Mouse (Mus musculus): ENCODE measurements around the gene Lck.
"Not testable (repeated sequence)": the region's sequence is repeated elsewhere in the genome, so short reads cannot be mapped to it uniquely, and the experiment has no call there.

Lck gene

DNA sequence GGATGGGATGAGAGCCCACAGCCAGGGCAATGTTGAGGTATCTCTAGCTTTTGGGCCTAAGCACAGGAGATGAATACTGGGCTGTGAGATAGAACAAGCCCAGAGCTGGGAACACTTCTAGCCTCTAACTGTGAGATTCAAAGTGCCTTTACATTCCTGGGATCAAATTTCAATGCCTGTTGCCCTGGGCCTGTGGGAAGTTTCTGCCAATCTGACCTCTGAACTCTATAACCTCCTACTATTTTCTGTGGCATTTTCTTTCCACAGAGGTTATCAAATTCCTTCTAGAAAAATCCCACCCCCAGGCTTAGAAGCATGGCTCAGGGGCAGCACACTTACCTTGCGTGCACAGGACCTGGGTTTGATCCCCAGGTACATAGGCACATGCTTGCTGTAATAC is 23.1 kb downstream of the Lck start:
- DNase-seq (ENCODE audit: low read depth, low spot score), result no peak
- no peaks in the 10 kb centered on the region for H3K27me3 ChIP-seq (ENCODE audit: control insufficient read depth, insufficient read depth, low read length, poor library complexity, severe bottlenecking)
- no peaks in the 10 kb centered on the region for H3K36me3 ChIP-seq (ENCODE audit: control insufficient read depth, insufficient read depth, low read length, poor library complexity, severe bottlenecking)

DNA sequence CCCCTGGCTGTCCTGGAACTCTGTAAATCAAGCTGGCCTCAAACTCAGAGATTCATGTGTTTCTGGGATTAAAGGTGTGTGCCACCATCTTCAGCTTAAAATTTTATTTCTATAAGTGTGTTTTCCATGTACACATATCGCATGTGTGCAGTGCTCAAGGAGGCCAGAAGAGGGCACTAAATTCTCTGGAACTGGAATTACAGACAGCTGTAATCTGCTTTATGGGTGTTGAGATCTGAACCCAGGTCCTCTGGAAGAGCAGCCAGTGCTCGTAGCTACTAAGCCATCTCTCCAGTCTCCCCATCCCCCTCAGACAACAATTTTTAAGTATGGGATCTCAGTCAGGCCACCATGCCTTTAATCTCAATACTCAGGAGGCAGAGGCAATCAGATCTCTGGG is 24.1 kb downstream of the Lck start:
- Histone ChIP-seq H3K36me3 (ENCODE audit: control insufficient read depth, insufficient read depth, low read length, poor library complexity, severe bottlenecking) (no peaks in the 10 kb centered on the region), H3K27me3 (ENCODE audit: control insufficient read depth, insufficient read depth, low read length, poor library complexity, severe bottlenecking) (no peaks in the 10 kb centered on the region)
- DNase-seq (ENCODE audit: low read depth, low spot score), result peak; percentile 78

DNA sequence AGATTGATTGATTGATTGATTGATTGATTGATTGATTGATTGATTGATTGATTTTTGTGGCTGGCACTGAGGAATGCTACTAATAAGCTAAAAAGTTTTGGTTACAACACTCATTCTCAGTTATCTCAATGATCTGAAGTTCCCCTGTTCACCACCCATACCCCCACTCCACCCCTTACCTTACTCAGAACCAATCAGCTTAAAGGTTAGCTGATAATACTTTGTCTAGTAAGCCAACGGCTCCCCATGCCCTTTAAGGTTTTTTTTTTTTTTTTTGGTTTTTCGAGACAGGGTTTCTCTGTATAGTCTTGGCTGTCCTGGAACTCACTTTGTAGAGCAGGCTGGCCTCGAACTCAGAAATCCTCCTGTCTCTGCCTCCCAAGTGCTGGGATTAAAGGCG is 25.8 kb downstream of the Lck start:
- not testable (repeated sequence) for H3K27me3 ChIP-seq (ENCODE audit: control insufficient read depth, insufficient read depth, low read length, poor library complexity, severe bottlenecking); H3K36me3 ChIP-seq (ENCODE audit: control insufficient read depth, insufficient read depth, low read length, poor library complexity, severe bottlenecking); DNase-seq (ENCODE audit: low read depth, low spot score)

GRCm38 (mm10) chr4:129544106-129544505 is 29.3 kb downstream of the Lck start:
- peaks cover 2% of the 10 kb centered on the region; the same call in 1 of the 2 replicates for H3K36me3 ChIP-seq (ENCODE audit: control insufficient read depth, insufficient read depth, low read length, poor library complexity, severe bottlenecking)
- no peaks in the 10 kb centered on the region for H3K27me3 ChIP-seq (ENCODE audit: control insufficient read depth, insufficient read depth, low read length, poor library complexity, severe bottlenecking)
- no peak for DNase-seq (ENCODE audit: low read depth, low spot score)

DNA sequence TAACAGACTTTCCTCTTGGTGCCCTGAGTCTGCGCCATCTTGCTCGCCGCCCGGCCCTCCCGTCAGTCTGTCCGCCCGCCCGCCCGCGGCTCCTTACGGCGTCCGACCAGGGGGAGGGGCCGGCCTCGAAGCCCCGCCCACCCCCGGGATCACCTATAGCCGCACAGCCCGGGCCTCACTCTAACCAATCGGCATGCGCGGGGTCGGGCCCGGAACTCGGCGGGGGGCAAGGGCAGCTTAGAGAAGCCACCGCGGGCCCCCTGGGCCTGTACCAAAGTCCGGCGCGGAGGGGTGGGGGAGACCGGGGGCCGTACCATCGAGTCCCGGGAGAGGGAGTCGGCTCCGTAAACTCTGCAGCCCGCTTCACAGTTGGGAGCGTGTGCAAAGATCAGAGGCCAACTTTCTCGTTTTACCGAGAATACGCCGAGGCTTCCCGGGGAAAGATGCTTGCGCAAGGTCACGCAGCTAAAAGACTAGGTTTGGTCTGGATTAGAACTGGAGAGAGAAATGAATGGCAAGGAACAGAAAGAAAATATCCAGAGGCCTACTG is 30.8 kb downstream of the Lck start, which contains the start of gene Hdac1:
Gene Hdac1 (minus strand): TSS at position 122 of the 550 bp plus-strand sequence.
- Histone ChIP-seq H3K27me3 (ENCODE audit: control insufficient read depth, insufficient read depth, low read length, poor library complexity, severe bottlenecking) (no peaks in the 10 kb centered on the region), H3K36me3 (ENCODE audit: control insufficient read depth, insufficient read depth, low read length, poor library complexity, severe bottlenecking) (peaks cover 2% of the 10 kb centered on the region; the same call in 1 of the 2 replicates)
- DNase-seq (ENCODE audit: low read depth, low spot score), result peak; percentile 97

GRCm38 (mm10) chr4:129541868-129542591 is 31.4 kb downstream of the Lck start:
- Histone ChIP-seq H3K27me3 (ENCODE audit: control insufficient read depth, insufficient read depth, low read length, poor library complexity, severe bottlenecking) (no peaks in the 10 kb centered on the region), H3K36me3 (ENCODE audit: control insufficient read depth, insufficient read depth, low read length, poor library complexity, severe bottlenecking) (peaks cover 2% of the 10 kb centered on the region; the same call in 1 of the 2 replicates)
- DNase-seq (ENCODE audit: low read depth, low spot score), result peak; percentile 51

DNA sequence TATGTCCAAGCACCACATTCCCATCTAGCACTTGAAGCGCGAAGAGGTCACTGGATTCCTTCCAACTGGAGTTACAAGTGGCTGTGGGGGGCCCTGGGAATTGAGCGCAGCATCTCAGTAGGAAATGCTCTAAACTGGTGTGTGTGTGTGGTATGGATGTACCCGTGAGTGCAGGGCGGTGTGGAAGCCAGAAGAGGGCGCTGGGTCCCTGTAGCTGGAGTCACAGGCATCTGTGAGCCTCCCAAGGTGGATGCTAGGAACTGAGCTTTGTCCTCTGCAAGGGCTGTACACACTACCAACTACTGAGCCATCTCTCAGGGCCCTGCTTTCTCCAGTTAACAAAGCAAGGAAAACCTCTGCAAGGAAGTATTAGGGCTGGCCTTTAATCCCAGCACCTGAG is 33.4 kb downstream of the Lck start:
- Histone ChIP-seq H3K27me3 (ENCODE audit: control insufficient read depth, insufficient read depth, low read length, poor library complexity, severe bottlenecking) (no peaks in the 10 kb centered on the region), H3K36me3 (ENCODE audit: control insufficient read depth, insufficient read depth, low read length, poor library complexity, severe bottlenecking) (peaks cover 2% of the 10 kb centered on the region; the same call in 1 of the 2 replicates)
- peak; percentile 67 for DNase-seq (ENCODE audit: low read depth, low spot score)

DNA sequence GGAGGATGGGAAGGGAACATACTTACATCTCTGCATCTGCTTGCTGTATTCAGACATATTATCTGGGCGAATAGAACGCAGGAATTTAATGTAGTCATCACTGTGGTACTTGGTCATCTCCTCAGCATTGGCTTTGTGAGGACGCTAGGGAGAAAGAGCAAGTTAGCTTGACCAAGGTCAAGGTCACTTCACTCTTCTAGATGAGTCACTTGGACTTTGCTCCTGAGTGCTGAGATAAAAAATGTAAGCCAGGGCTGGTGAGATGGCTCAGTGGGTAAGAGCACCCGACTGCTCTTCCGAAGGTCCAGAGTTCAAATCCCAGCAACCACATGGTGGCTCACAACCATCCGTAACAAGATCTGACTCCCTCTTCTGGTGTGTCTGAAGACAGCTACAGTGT is 44.5 kb downstream of the Lck start:
- H3K36me3 ChIP-seq (ENCODE audit: control insufficient read depth, insufficient read depth, low read length, poor library complexity, severe bottlenecking); DNase-seq (ENCODE audit: low read depth, low spot score); H3K27me3 ChIP-seq (ENCODE audit: control insufficient read depth, insufficient read depth, low read length, poor library complexity, severe bottlenecking): not testable (repeated sequence)

GRCm38 (mm10) chr4:129525889-129526288 is 47.6 kb downstream of the Lck start:
- peaks cover 9% of the 10 kb centered on the region for H3K36me3 ChIP-seq (ENCODE audit: control insufficient read depth, insufficient read depth, low read length, poor library complexity, severe bottlenecking)
- no peaks in the 10 kb centered on the region for H3K27me3 ChIP-seq (ENCODE audit: control insufficient read depth, insufficient read depth, low read length, poor library complexity, severe bottlenecking)
- no peak for DNase-seq (ENCODE audit: low read depth, low spot score)

GRCm38 (mm10) chr4:129525338-129525737 is 48.1 kb downstream of the Lck start:
- DNase-seq (ENCODE audit: low read depth, low spot score), result peak; percentile 87
- Histone ChIP-seq H3K27me3 (ENCODE audit: control insufficient read depth, insufficient read depth, low read length, poor library complexity, severe bottlenecking) (no peaks in the 10 kb centered on the region), H3K36me3 (ENCODE audit: control insufficient read depth, insufficient read depth, low read length, poor library complexity, severe bottlenecking) (peaks cover 6% of the 10 kb centered on the region)

GRCm38 (mm10) chr4:129518519-129518918 is 54.9 kb downstream of the Lck start:
- no peak for DNase-seq (ENCODE audit: low read depth, low spot score)
- Histone ChIP-seq H3K36me3 (ENCODE audit: control insufficient read depth, insufficient read depth, low read length, poor library complexity, severe bottlenecking) (peaks cover 16% of the 10 kb centered on the region), H3K27me3 (ENCODE audit: control insufficient read depth, insufficient read depth, low read length, poor library complexity, severe bottlenecking) (no peaks in the 10 kb centered on the region; the same call in 1 of the 2 replicates)

- Histone ChIP-seq H3K36me3 (ENCODE audit: control insufficient read depth, insufficient read depth, low read length, poor library complexity, severe bottlenecking) (peaks cover 14% of the 10 kb centered on the region), H3K27me3 (ENCODE audit: control insufficient read depth, insufficient read depth, low read length, poor library complexity, severe bottlenecking) (no peaks in the 10 kb centered on the region; the same call in 1 of the 2 replicates)
- no peak for DNase-seq (ENCODE audit: low read depth, low spot score)
Observed at GRCm38 (mm10) chr4:129516925-129517324, 56.5 kb downstream of the Lck start.

GRCm38 (mm10) chr4:129514300-129514898 is 59.0 kb downstream of the Lck start:
- H3K36me3 ChIP-seq (ENCODE audit: control insufficient read depth, insufficient read depth, low read length, poor library complexity, severe bottlenecking), result peaks cover 13% of the 10 kb centered on the region
- peak; percentile 79 for DNase-seq (ENCODE audit: low read depth, low spot score)

GRCm38 (mm10) chr4:129513891-129514290 is 59.5 kb downstream of the Lck start:
- H3K27me3 ChIP-seq (ENCODE audit: control insufficient read depth, insufficient read depth, low read length, poor library complexity, severe bottlenecking), result no peaks in the 10 kb centered on the region; the same call in 1 of the 2 replicates
- no peak for DNase-seq (ENCODE audit: low read depth, low spot score)
- H3K36me3 ChIP-seq (ENCODE audit: control insufficient read depth, insufficient read depth, low read length, poor library complexity, severe bottlenecking), result peaks cover 10% of the 10 kb centered on the region

More at GRCm38 (mm10) chr4:129514300-129514898, 59.0 kb downstream of the Lck start:
- no peaks in the 10 kb centered on the region; the same call in 1 of the 2 replicates for H3K27me3 ChIP-seq (ENCODE audit: control insufficient read depth, insufficient read depth, low read length, poor library complexity, severe bottlenecking)

Measured in splenic B cell, adult 2 months (primary cell).